Mouse (Mus musculus) embryonic facial prominence, embryonic 10.5 days (tissue): ENCODE results near the gene Gm1330. TPM values are rescaled to one million over a fixed set of nuclear protein-coding genes. Genes with fewer than 3 reads are reported as not detected.
"Not testable (repeated sequence)": the region's sequence is repeated elsewhere in the genome, so short reads cannot be mapped to it uniquely, and the experiment has no call there.

Experiments used
- DNase-seq: peaks from one replicate; pipeline ENCODE4 v3.0.0-alpha.2; 2017; ENCODE audit warnings: low spot score
- H3K27ac ChIP-seq: fragments of 300-500 bp; sonication (generic); replicated peaks from 2 replicates; pipeline ENCODE4 v1.5.1; 2016; ENCODE audit warnings: mild to moderate bottlenecking
- H3K27me3 ChIP-seq: fragments of 300-500 bp; sonication (generic); replicated peaks from 2 replicates; pipeline ENCODE4 v1.6.1; 2016; ENCODE audit warnings: low read depth, mild to moderate bottlenecking; ENCODE audit not compliant: poor library complexity, severe bottlenecking
- H3K36me3 ChIP-seq: fragments of 300-500 bp; sonication (generic); replicated peaks from 2 replicates; pipeline ENCODE4 v1.6.1; 2016; ENCODE audit warnings: mild to moderate bottlenecking, moderate library complexity
- H3K4me1 ChIP-seq: fragments of 300-500 bp; sonication (generic); 2 replicates; pipeline ENCODE4 v1.6.1; 2016
- H3K4me3 ChIP-seq: fragments of 300-500 bp; sonication (generic); 2 replicates; pipeline ENCODE4 v1.5.1; 2016; ENCODE audit warnings: mild to moderate bottlenecking, moderate library complexity
- H3K9me3 ChIP-seq: fragments of 300-500 bp; sonication (generic); 2 replicates; pipeline ENCODE4 v1.6.1; 2016; ENCODE audit warnings: mild to moderate bottlenecking
- WGBS: fragments of 180-500 bp; shearing (Covaris S2); methylation state at CpG from one replicate; pipeline ENCODE4 v1.1.7; 2016; 5-methylcytosine and 5-hydroxymethylcytosine counted together
- polyA plus RNA-seq: library from polyadenylated mRNA; unstranded; fragments of >200 nt; fragmentation: Nextera tagmentation; extraction: Ambion mirVana; gene quantifications from 2 replicates; pipeline ENCODE4 v1.2.1, GENCODE M21; 2016

Gm1330 gene
- polyA plus RNA-seq = not detected in 2 replicates

- no peak for DNase-seq
- H3K36me3 ChIP-seq = no peaks in the 10 kb centered on the region
- H3K27ac ChIP-seq = no peak within 1 kb of the TSS
- no peaks in the 10 kb centered on the region for H3K27me3 ChIP-seq
- H3K4me1 ChIP-seq = no peaks in the 10 kb centered on the region
- H3K4me3 ChIP-seq = no peak within 1 kb of the TSS
- no peaks in the 10 kb centered on the region for H3K9me3 ChIP-seq
These were observed at the start of gene Gm1330 for GRCm38 (mm10) chr2:149003151-149003550. Gene Gm1330 (minus strand): TSS chr2:149003251.

GRCm38 (mm10) chr2:149017137-149017536 lies 14.1 kb upstream of the Gm1330 start, which contains the start of gene Gm10750:
Gene Gm10750 (minus strand): TSS chr2:149017237.
- DNase-seq, H3K4me1 ChIP-seq, H3K4me3 ChIP-seq, H3K36me3 ChIP-seq, H3K27me3 ChIP-seq, H3K9me3 ChIP-seq, H3K27ac ChIP-seq: not testable (repeated sequence)
- 79% methylated on average over 5 of the region's 5 CpGs for WGBS

GRCm38 (mm10) chr2:149004826-149005225 lies 1.8 kb upstream of the Gm1330 start:
- 81% methylated on average over 2 of the region's 2 CpGs for WGBS
- Histone ChIP-seq H3K4me1 (no peaks in the 10 kb centered on the region), H3K36me3 (no peaks in the 10 kb centered on the region), H3K9me3 (no peaks in the 10 kb centered on the region), H3K27me3 (no peaks in the 10 kb centered on the region), H3K27ac (no peak overlapping the region), H3K4me3 (no peak overlapping the region)
- no peak for DNase-seq

DNA sequence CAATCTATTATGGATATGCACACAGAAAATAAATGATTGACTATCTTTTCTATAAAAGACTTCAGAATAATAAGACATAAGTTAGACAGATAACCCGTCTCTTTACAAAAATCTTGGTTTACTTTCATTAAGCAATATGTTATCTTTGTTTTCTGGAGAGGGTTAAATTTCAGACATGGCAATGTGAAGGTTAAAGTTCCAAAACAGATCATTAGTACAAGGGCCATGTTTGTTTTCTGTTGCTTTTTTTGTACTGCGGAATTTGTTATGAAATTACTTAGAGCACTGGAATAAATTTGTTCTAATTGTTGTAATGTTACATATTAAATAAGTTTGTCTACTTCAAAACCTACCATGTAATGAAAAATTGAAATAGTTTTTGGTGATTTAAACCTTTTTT lies 7.9 kb downstream of the Gm1330 start:
- Histone ChIP-seq H3K36me3 (no peaks in the 10 kb centered on the region), H3K4me1 (no peaks in the 10 kb centered on the region), H3K9me3 (no peaks in the 10 kb centered on the region), H3K27me3 (no peaks in the 10 kb centered on the region), H3K27ac (no peak overlapping the region), H3K4me3 (no peak overlapping the region)
- DNase-seq = no peak
- WGBS = 89% methylated on average over 2 of the region's 2 CpGs

Other genes with a start within 250 kb of the Gm1330 start
- gene Cst11, start 231.8 kb downstream of the Gm1330 start, polyA plus RNA-seq = not detected in 2 replicates
- gene 8030411F24Rik, start 221.2 kb downstream of the Gm1330 start, polyA plus RNA-seq = not detected in 2 replicates
- not detected in 2 replicates for gene Cst12, start 213.9 kb downstream of the Gm1330 start, polyA plus RNA-seq
- not detected in 2 replicates for gene Cst8, start 204.5 kb downstream of the Gm1330 start, polyA plus RNA-seq
- not detected in 2 replicates for gene Cst13, start 183.2 kb downstream of the Gm1330 start, polyA plus RNA-seq
- not detected in 2 replicates for gene Cst9, start 168.1 kb downstream of the Gm1330 start, polyA plus RNA-seq
- not detected in 2 replicates for gene 9230104L09Rik, start 138.2 kb downstream of the Gm1330 start, polyA plus RNA-seq
- 261 and 265 TPM in 2 replicates for gene Cst3, start 127.6 kb downstream of the Gm1330 start, polyA plus RNA-seq
- gene Gm10750, start 14.0 kb upstream of the Gm1330 start, polyA plus RNA-seq = not detected in 2 replicates